Mouse (Mus musculus): ENCODE measurements around the gene Eif1ad.

DNA sequence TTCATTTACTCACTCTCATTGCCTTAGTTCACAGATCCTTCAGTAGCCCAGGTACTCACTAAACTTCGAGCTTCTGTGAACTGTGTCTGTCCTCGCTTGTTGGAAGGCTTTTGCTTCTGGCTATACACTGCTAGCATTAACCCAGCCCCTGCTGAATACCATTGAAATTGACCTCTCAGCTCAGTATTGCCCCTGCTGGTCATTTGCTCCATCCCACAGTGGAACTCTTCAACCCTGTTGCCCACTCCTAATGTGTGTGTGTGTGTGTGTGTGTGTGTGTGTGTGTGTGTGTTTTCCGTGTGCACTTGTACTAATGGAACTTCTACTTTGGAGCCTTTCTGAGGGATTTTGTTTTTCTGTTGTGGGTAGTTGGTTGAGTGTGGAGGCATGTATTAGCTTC lies 4.4 kb downstream of the Eif1ad start:
- TF ChIP-seq CTCF (IDR thresholded peaks at IDR 0.05; ENCODE audit: low read depth), result peak; percentile 36
- TF ChIP-seq EP300 (IDR thresholded peaks at IDR 0.05; ENCODE audit: low read depth), result no peak

Measured in heart, postnatal 0 days (tissue).